Comparison of ENCODE assay signal across 17 mouse cellular contexts in the genomic region with DNA sequence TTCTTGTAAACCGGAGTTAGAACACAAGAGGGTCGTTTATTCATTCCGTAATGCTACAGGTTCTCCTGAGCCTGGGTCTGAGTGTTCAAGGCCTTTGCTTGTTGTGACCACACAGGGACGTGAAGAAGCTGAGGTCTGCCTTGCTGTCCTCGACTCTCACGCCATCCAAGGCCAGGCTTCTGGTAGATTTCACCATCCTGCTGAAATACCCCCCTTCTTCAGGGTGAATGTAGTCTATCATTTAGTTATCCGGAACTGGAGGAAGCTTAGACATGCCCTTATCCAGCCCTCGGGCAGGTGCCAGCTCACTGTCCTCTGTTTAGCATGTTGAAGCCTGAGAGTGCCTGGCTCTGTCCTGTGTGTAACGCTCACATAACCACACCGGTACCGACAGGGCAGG.
"Had no signal": no experiment of that assay in that cellular context is flagged by ENCODE, and none has a peak within 500 bp of the region (broad histone marks: within the 10 kb centered on the region; RNA-seq: fewer than 3 reads in every experiment).

No protein-coding gene starts in this region.

- H3K4me3 ChIP-seq: lung, embryonic 15.5 days; megakaryocyte, embryonic 14.5 days; midbrain, embryonic 13.5 days; midbrain, embryonic 15.5 days; neural tube, embryonic 12.5 days; stomach, embryonic 15.5 days had no signal

- H3K27ac ChIP-seq: lung, embryonic 15.5 days; macrophage; midbrain, embryonic 13.5 days; midbrain, embryonic 15.5 days; neural tube, embryonic 12.5 days; stomach, embryonic 15.5 days; stomach, postnatal 0 days had no signal

- DNase-seq: lung, adult 2 months; lung, postnatal 14 days; lung, postnatal 36 days; right cerebral cortex, postnatal 14 days; thymus, adult 2 months; thymus, postnatal 25 days; thymus, postnatal 4 days had no signal

- H3K9ac ChIP-seq: lung, embryonic 15.5 days; midbrain, embryonic 13.5 days; midbrain, embryonic 15.5 days; neural tube, embryonic 12.5 days; stomach, embryonic 15.5 days had no signal

- ATAC-seq: lung, postnatal 0 days; midbrain, embryonic 13.5 days; midbrain, embryonic 15.5 days had no signal

- H3K4me2 ChIP-seq: lung, embryonic 15.5 days; midbrain, embryonic 11.5 days; midbrain, embryonic 13.5 days; midbrain, embryonic 15.5 days; neural tube, embryonic 12.5 days; stomach, embryonic 15.5 days had no signal

- H3K27me3 ChIP-seq: lung, embryonic 15.5 days; megakaryocyte, embryonic 14.5 days; midbrain, embryonic 13.5 days; midbrain, embryonic 15.5 days; neural tube, embryonic 12.5 days; stomach, embryonic 15.5 days had no signal

- H3K4me1 ChIP-seq: midbrain, embryonic 13.5 days; midbrain, embryonic 15.5 days; neural tube, embryonic 12.5 days had no signal

- H3K9me3 ChIP-seq: lung, embryonic 15.5 days; megakaryocyte, embryonic 14.5 days; midbrain, embryonic 13.5 days; midbrain, embryonic 15.5 days; neural tube, embryonic 12.5 days; stomach, embryonic 15.5 days had no signal
